Mouse (Mus musculus): ENCODE results near the gene Elp4. TPM values are rescaled to one million over a fixed set of nuclear protein-coding genes. Genes with fewer than 3 reads are reported as not detected.

The Elp4 gene
- 9.4 and 9.6 TPM in 2 replicates for polyA plus RNA-seq (2021; fragmentation: Nextera tagmentation)
- long read RNA-seq, experiment 1, transcript Elp4-202 (10 exons, 3,048 nt), result major isoform, 77 of 96 reads
- long read RNA-seq, experiment 1, partial matches to known transcripts, result 2 of 96 reads
- long read RNA-seq, experiment 1, other reads (novel, unspliced or antisense), result 17 of 96 reads
- long read RNA-seq, experiment 2, transcript Elp4-202 (10 exons, 3,048 nt), result major isoform, 14 of 22 reads
- long read RNA-seq, experiment 2, partial matches to known transcripts, result 4 of 22 reads
- long read RNA-seq, experiment 2, other reads (novel, unspliced or antisense), result 4 of 22 reads

DNA sequence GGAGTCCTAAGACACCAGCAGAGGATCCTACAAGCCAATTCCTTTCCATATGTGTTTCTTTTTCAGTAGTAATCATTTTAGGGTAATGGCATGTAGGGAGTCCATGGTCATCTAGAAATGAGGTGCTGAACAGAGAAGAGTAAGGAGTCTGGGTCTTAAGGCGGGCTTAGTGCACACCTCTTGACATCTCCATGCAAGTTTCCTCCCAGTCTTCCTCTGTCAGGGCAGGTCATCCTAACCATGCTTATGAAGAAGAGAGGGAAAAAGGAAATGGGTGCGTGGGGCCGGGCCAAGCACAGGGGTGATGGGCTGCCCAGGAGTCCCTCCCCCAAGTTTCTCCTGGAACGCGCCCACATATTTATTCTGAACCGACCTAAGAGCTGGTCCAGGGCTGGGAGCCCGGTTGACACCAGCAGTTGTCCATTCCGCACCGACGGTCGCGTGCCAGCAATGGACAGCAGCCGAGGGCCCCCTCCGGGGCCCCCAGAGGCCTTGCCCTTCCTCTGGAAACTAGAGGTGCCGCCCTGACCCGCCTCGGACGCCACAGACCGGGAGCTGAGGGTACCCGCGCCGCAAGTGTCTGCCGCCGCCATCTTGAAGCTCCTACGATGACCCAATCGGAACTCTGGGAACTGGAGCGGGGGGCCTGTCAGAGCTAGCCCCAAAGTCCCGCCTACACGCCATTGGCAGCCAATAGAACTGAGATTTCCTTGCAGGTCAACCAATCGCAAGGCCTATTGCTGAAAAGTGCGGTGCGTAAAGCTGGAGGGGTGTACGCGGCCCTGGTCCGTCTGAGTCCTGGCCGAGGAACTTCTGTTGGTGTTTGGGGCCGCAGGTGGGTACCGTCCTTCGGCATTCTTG lies at the start of gene Elp4, which contains the start of gene Immp1l:
Gene Elp4, minus strand, starts transcription at position 669 of the 861 bp plus-strand sequence.
Gene Immp1l, plus strand, starts transcription at position 743 of the 861 bp plus-strand sequence.

DNA sequence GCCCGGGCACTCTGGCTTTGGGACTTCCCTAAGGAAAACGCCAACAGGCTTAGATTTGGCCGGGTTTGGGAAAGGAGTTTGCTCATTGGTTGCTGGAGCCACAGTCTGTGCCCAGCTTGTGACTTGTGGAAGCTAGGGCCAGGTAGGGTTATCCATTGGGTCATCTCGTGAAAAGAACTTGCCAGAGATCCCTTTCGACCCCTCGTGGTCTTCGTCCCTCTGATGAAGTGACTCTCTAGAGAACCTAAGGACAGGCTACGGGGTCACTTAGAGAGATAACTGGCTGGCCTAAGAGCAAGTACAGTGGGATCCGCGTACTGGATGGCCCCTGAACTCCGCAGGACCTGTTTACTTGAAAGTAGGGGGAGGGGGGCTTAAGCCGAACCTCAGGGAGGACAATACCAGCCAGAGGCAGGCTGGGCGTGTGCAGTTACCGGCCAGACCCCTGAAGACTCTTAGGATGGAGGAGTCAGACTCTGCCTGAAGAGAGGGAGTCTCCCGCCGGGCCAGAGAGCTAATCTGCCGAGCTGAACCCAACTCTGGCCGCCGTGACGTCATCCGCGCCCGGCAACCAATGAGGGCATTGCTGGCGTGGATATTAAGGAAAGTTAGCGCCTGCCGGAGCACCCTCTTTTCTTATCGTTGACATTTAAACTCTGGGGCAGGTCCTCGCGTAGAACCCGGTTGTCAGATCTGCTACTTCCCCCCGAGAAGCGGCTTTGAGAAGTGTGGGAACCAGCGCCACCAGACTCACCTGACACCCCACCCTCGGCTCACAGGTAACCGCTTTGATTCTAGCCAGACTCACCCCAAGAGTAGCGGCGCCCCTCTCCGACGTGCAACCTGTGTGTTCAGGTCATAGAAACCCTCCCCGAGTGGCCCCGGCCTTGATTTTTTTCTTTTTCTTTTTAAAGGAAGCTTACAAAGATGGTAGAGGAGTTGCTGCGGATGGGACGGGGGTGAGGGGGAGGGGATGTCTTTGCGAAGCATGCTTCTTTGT lies 235.8 kb downstream of the Elp4 start, which contains the start of gene Pax6:
Gene Pax6, plus strand, starts transcription at position 630 of the 1,000 bp plus-strand sequence.

Other genes starting within 250 kb of the Elp4 start
- 5.3 and 5.6 TPM in 2 replicates for gene Pax6, start 235.7 kb downstream of the Elp4 start, polyA plus RNA-seq (2021; fragmentation: Nextera tagmentation)
- gene Immp1l, start 74 bp upstream of the Elp4 start, polyA plus RNA-seq (2021; fragmentation: Nextera tagmentation), result 122 and 142 TPM in 2 replicates
- 38.8 and 40.0 TPM in 2 replicates for gene Dnajc24, start 99.0 kb upstream of the Elp4 start, polyA plus RNA-seq (2021; fragmentation: Nextera tagmentation)

All from left cerebral cortex, adult 6 months (tissue).